Mouse (Mus musculus) naive thymus-derived CD4-positive, alpha-beta T cell, adult 2 months (primary cell): ENCODE results near the gene Sord.
"Not testable (repeated sequence)": the region's sequence is repeated elsewhere in the genome, so short reads cannot be mapped to it uniquely, and the experiment has no call there.

ENCODE experiments used
- DNase-seq: peaks from one replicate; pipeline ENCODE4 v3.0.0-alpha.2; 2011; ENCODE audit warnings: low read depth

Gene Sord

GRCm38 (mm10) chr2:122234611-122235288 is at the start of gene Sord:
Gene Sord (plus strand): TSS chr2:122234749.
- peak; percentile 85 for DNase-seq

GRCm38 (mm10) chr2:122185086-122185485 is 49.5 kb upstream of the Sord start:
- no peak for DNase-seq

- no peak for DNase-seq
Measured at GRCm38 (mm10) chr2:122186106-122186505, 48.4 kb upstream of the Sord start, which contains the start of the genes Patl2 and Terb2. Gene Patl2 (minus strand): TSS chr2:122186189. Gene Terb2 (plus strand): TSS chr2:122186272.

- DNase-seq: no peak
Measured at GRCm38 (mm10) chr2:122186751-122187150, 47.8 kb upstream of the Sord start.

- DNase-seq: no peak
Measured at GRCm38 (mm10) chr2:122191849-122192248, 42.7 kb upstream of the Sord start.

- peak; percentile 69 for DNase-seq
Measured at GRCm38 (mm10) chr2:122194509-122194929, 40.0 kb upstream of the Sord start.

GRCm38 (mm10) chr2:122201501-122201900 is 33.0 kb upstream of the Sord start:
- DNase-seq: no peak

- no peak for DNase-seq
Measured at GRCm38 (mm10) chr2:122206440-122207107, 28.0 kb upstream of the Sord start.

- DNase-seq: no peak
Measured at GRCm38 (mm10) chr2:122210534-122211228, 23.9 kb upstream of the Sord start.

- not testable (repeated sequence) for DNase-seq
Measured at GRCm38 (mm10) chr2:122217075-122217474, 17.5 kb upstream of the Sord start.

- DNase-seq: no peak
Measured at GRCm38 (mm10) chr2:122218234-122218633, 16.3 kb upstream of the Sord start.

- DNase-seq: no peak
Measured at GRCm38 (mm10) chr2:122221378-122221777, 13.2 kb upstream of the Sord start.

- no peak for DNase-seq
Measured at GRCm38 (mm10) chr2:122221798-122222197, 12.8 kb upstream of the Sord start.

- no peak for DNase-seq
Measured at GRCm38 (mm10) chr2:122222272-122222671, 12.3 kb upstream of the Sord start.

GRCm38 (mm10) chr2:122223654-122224053 is 10.9 kb upstream of the Sord start:
- DNase-seq: no peak

- DNase-seq: no peak
Measured at GRCm38 (mm10) chr2:122230395-122230794, 4.2 kb upstream of the Sord start.

GRCm38 (mm10) chr2:122231616-122232015 is 2.9 kb upstream of the Sord start:
- no peak for DNase-seq

GRCm38 (mm10) chr2:122233341-122233740 is 1.2 kb upstream of the Sord start:
- DNase-seq: no peak

- DNase-seq: no peak
Measured at GRCm38 (mm10) chr2:122233759-122234557, 591 bp upstream of the Sord start.

- no peak for DNase-seq
Measured at GRCm38 (mm10) chr2:122235425-122235824, 876 bp downstream of the Sord start.

GRCm38 (mm10) chr2:122236321-122236720 is 1.8 kb downstream of the Sord start:
- no peak for DNase-seq

- DNase-seq: no peak
Measured at GRCm38 (mm10) chr2:122237891-122238470, 3.4 kb downstream of the Sord start.
